Mouse (Mus musculus): ENCODE data around the gene Mgat4b. TPM values are rescaled to one million over a fixed set of nuclear protein-coding genes. Genes with fewer than 3 reads are reported as not detected.

Mgat4b gene
- polyA plus RNA-seq, 1 experiment from 2014 or later: 19.5 TPM

GRCm38 (mm10) chr11:50223783-50224662, 13.3 kb downstream of the Mgat4b start:
- 9% methylated on average over 17 of the region's 17 CpGs for WGBS
- DNase-seq (ENCODE audit: low spot score) (peak; percentile 47), ATAC-seq (replicated peaks; ENCODE audit: insufficient number of reproducible peaks, low FRiP score, low TSS enrichment, low read depth) (0 out of 2 replicates have a peak, but pooled peaks have one; percentile 5)
- peak overlapping the region; percentile 81 for H3K4me2 ChIP-seq (ENCODE audit: low read depth, low read length)
- H3K4me3 ChIP-seq (ENCODE audit: low read depth, low read length): peak overlapping the region; percentile 91
- no peaks in the 10 kb centered on the region for H3K36me3 ChIP-seq (replicated peaks; ENCODE audit: control insufficient read depth, insufficient read depth, low read depth, low read length)
- peaks cover 11% of the 10 kb centered on the region for H3K4me1 ChIP-seq (ENCODE audit: control insufficient read depth, insufficient read depth, low read length)
- H3K9ac ChIP-seq (replicated peaks; ENCODE audit: low read length): peak overlapping the region; percentile 95
- H3K9me3 ChIP-seq (replicated peaks; ENCODE audit: control insufficient read depth, low read length): no peaks in the 10 kb centered on the region
- H3K27ac ChIP-seq (replicated peaks; ENCODE audit: low read depth, low read length): no peak overlapping the region
- H3K27me3 ChIP-seq (ENCODE audit: control insufficient read depth, insufficient read depth, low read length): no peaks in the 10 kb centered on the region

- ATAC-seq (replicated peaks; ENCODE audit: insufficient number of reproducible peaks, low FRiP score, low TSS enrichment, low read depth): peak; percentile 76
- WGBS: 1% methylated on average over 63 of the region's 70 CpGs
- peak overlapping the region; percentile 81 for H3K4me2 ChIP-seq (ENCODE audit: low read depth, low read length)
- H3K9me3 ChIP-seq (replicated peaks; ENCODE audit: control insufficient read depth, low read length): no peaks in the 10 kb centered on the region
- H3K4me1 ChIP-seq (ENCODE audit: control insufficient read depth, insufficient read depth, low read length): peaks cover 14% of the 10 kb centered on the region
- peak overlapping the region; percentile 91 for H3K4me3 ChIP-seq (ENCODE audit: low read depth, low read length)
- H3K27ac ChIP-seq (replicated peaks; ENCODE audit: low read depth, low read length): peak overlapping the region; percentile 63
- H3K27me3 ChIP-seq (ENCODE audit: control insufficient read depth, insufficient read depth, low read length): no peaks in the 10 kb centered on the region
- H3K36me3 ChIP-seq (replicated peaks; ENCODE audit: control insufficient read depth, insufficient read depth, low read depth, low read length): no peaks in the 10 kb centered on the region
- peak overlapping the region; percentile 95 for H3K9ac ChIP-seq (replicated peaks; ENCODE audit: low read length)
- DNase-seq (ENCODE audit: low spot score): peak; percentile 85
Measured at GRCm38 (mm10) chr11:50224671-50225530, 14.2 kb downstream of the Mgat4b start.

- peak; percentile 45 for DNase-seq (ENCODE audit: low spot score)
- peak overlapping the region; percentile 91 for H3K4me3 ChIP-seq (ENCODE audit: low read depth, low read length)
- peak; percentile 16; the same call in 1 of the 2 replicates for ATAC-seq (replicated peaks; ENCODE audit: insufficient number of reproducible peaks, low FRiP score, low TSS enrichment, low read depth)
- no peaks in the 10 kb centered on the region for H3K27me3 ChIP-seq (ENCODE audit: control insufficient read depth, insufficient read depth, low read length)
- H3K4me1 ChIP-seq (ENCODE audit: control insufficient read depth, insufficient read depth, low read length): peaks cover 17% of the 10 kb centered on the region
- WGBS: 3% methylated on average over 34 of the region's 34 CpGs
- no peaks in the 10 kb centered on the region for H3K36me3 ChIP-seq (replicated peaks; ENCODE audit: control insufficient read depth, insufficient read depth, low read depth, low read length)
- H3K9me3 ChIP-seq (replicated peaks; ENCODE audit: control insufficient read depth, low read length): no peaks in the 10 kb centered on the region
- H3K4me2 ChIP-seq (ENCODE audit: low read depth, low read length): peak overlapping the region; percentile 81
- 0 out of 2 replicates have a peak overlapping the region, but pooled peaks have one; percentile 63 for H3K27ac ChIP-seq (replicated peaks; ENCODE audit: low read depth, low read length)
- peak overlapping the region; percentile 95 for H3K9ac ChIP-seq (replicated peaks; ENCODE audit: low read length)
Measured at GRCm38 (mm10) chr11:50225611-50226378, 15.1 kb downstream of the Mgat4b start.

GRCm38 (mm10) chr11:50226406-50226805, 15.7 kb downstream of the Mgat4b start:
- no peaks in the 10 kb centered on the region for H3K36me3 ChIP-seq (replicated peaks; ENCODE audit: control insufficient read depth, insufficient read depth, low read depth, low read length)
- no peaks in the 10 kb centered on the region for H3K9me3 ChIP-seq (replicated peaks; ENCODE audit: control insufficient read depth, low read length)
- H3K4me2 ChIP-seq (ENCODE audit: low read depth, low read length): peak overlapping the region; percentile 81
- H3K4me1 ChIP-seq (ENCODE audit: control insufficient read depth, insufficient read depth, low read length): peaks cover 21% of the 10 kb centered on the region
- DNase-seq (ENCODE audit: low spot score) (no peak), ATAC-seq (replicated peaks; ENCODE audit: insufficient number of reproducible peaks, low FRiP score, low TSS enrichment, low read depth) (no peak)
- peak overlapping the region; percentile 95 for H3K9ac ChIP-seq (replicated peaks; ENCODE audit: low read length)
- no peaks in the 10 kb centered on the region for H3K27me3 ChIP-seq (ENCODE audit: control insufficient read depth, insufficient read depth, low read length)
- H3K4me3 ChIP-seq (ENCODE audit: low read depth, low read length): peak overlapping the region; percentile 91; the same call in 1 of the 2 replicates
- WGBS: 41% methylated on average over 2 of the region's 2 CpGs
- H3K27ac ChIP-seq (replicated peaks; ENCODE audit: low read depth, low read length): no peak overlapping the region

GRCm38 (mm10) chr11:50227226-50227625, 16.5 kb downstream of the Mgat4b start:
- Histone ChIP-seq H3K36me3 (replicated peaks; ENCODE audit: control insufficient read depth, insufficient read depth, low read depth, low read length) (no peaks in the 10 kb centered on the region; the same call in 1 of the 2 replicates), H3K27ac (replicated peaks; ENCODE audit: low read depth, low read length) (no peak overlapping the region), H3K9me3 (replicated peaks; ENCODE audit: control insufficient read depth, low read length) (no peaks in the 10 kb centered on the region), H3K27me3 (ENCODE audit: control insufficient read depth, insufficient read depth, low read length) (no peaks in the 10 kb centered on the region), H3K4me2 (ENCODE audit: low read depth, low read length) (no peak overlapping the region), H3K9ac (replicated peaks; ENCODE audit: low read length) (no peak overlapping the region), H3K4me1 (ENCODE audit: control insufficient read depth, insufficient read depth, low read length) (peaks cover 21% of the 10 kb centered on the region), H3K4me3 (ENCODE audit: low read depth, low read length) (no peak overlapping the region)
- ATAC-seq (replicated peaks; ENCODE audit: insufficient number of reproducible peaks, low FRiP score, low TSS enrichment, low read depth) (no peak), DNase-seq (ENCODE audit: low spot score) (no peak)
- WGBS: 85% methylated on average over 3 of the region's 3 CpGs

- ATAC-seq (replicated peaks; ENCODE audit: insufficient number of reproducible peaks, low FRiP score, low TSS enrichment, low read depth) (no peak), DNase-seq (ENCODE audit: low spot score) (no peak)
- Histone ChIP-seq H3K9ac (replicated peaks; ENCODE audit: low read length) (no peak overlapping the region), H3K4me1 (ENCODE audit: control insufficient read depth, insufficient read depth, low read length) (peaks cover 21% of the 10 kb centered on the region), H3K36me3 (replicated peaks; ENCODE audit: control insufficient read depth, insufficient read depth, low read depth, low read length) (peaks cover 1% of the 10 kb centered on the region; the same call in 1 of the 2 replicates), H3K4me3 (ENCODE audit: low read depth, low read length) (no peak overlapping the region), H3K27ac (replicated peaks; ENCODE audit: low read depth, low read length) (no peak overlapping the region), H3K9me3 (replicated peaks; ENCODE audit: control insufficient read depth, low read length) (no peaks in the 10 kb centered on the region), H3K4me2 (ENCODE audit: low read depth, low read length) (no peak overlapping the region), H3K27me3 (ENCODE audit: control insufficient read depth, insufficient read depth, low read length) (no peaks in the 10 kb centered on the region)
- WGBS: 93% methylated on average over 4 of the region's 4 CpGs
Measured at GRCm38 (mm10) chr11:50227736-50228135, 17.0 kb downstream of the Mgat4b start.

GRCm38 (mm10) chr11:50228772-50229171, 18.1 kb downstream of the Mgat4b start:
- Histone ChIP-seq H3K27ac (replicated peaks; ENCODE audit: low read depth, low read length) (no peak overlapping the region), H3K9ac (replicated peaks; ENCODE audit: low read length) (no peak overlapping the region), H3K36me3 (replicated peaks; ENCODE audit: control insufficient read depth, insufficient read depth, low read depth, low read length) (peaks cover 4% of the 10 kb centered on the region; the same call in 1 of the 2 replicates), H3K4me3 (ENCODE audit: low read depth, low read length) (no peak overlapping the region), H3K4me1 (ENCODE audit: control insufficient read depth, insufficient read depth, low read length) (peaks cover 21% of the 10 kb centered on the region), H3K4me2 (ENCODE audit: low read depth, low read length) (no peak overlapping the region), H3K27me3 (ENCODE audit: control insufficient read depth, insufficient read depth, low read length) (no peaks in the 10 kb centered on the region), H3K9me3 (replicated peaks; ENCODE audit: control insufficient read depth, low read length) (no peaks in the 10 kb centered on the region)
- ATAC-seq (replicated peaks; ENCODE audit: insufficient number of reproducible peaks, low FRiP score, low TSS enrichment, low read depth) (no peak), DNase-seq (ENCODE audit: low spot score) (peak; percentile 41)
- 8% methylated on average over 3 of the region's 3 CpGs for WGBS

Measured in embryonic facial prominence, embryonic 11.5 days (tissue).